Mouse (Mus musculus) forebrain, embryonic 14.5 days (tissue): Measurements from ENCODE around the gene Bbc3. TPM values are rescaled to one million over a fixed set of nuclear protein-coding genes. Genes with fewer than 3 reads are reported as not detected.

Experiments used
- ATAC-seq: fragments of 200-750 bp; cut with Nextera tagmentation; 2 replicates; pipeline ENCODE4 v1.8.0; 2017; ENCODE audit warnings: mild to moderate bottlenecking, moderate library complexity
- DNase-seq: peaks from one replicate; pipeline ENCODE4 v3.0.0-alpha.2; 2015; ENCODE audit warnings: low spot score
- H3K27ac ChIP-seq: fragments of 300-500 bp; sonication (generic); 2 replicates; pipeline ENCODE4 v1.5.1; 2014; ENCODE audit warnings: low read depth, mild to moderate bottlenecking, control low read depth, low read length, moderate library complexity
- H3K27me3 ChIP-seq: fragments of 300-500 bp; sonication (generic); replicated peaks from 2 replicates; pipeline ENCODE4 v1.6.1; 2014; ENCODE audit warnings: low read length, control low read depth, mixed read lengths; ENCODE audit not compliant: control insufficient read depth, insufficient read depth
- H3K36me3 ChIP-seq: fragments of 300-500 bp; sonication (generic); 2 replicates; pipeline ENCODE4 v1.6.1; 2014; ENCODE audit warnings: low read length, control low read depth; ENCODE audit not compliant: control insufficient read depth, insufficient read depth
- H3K4me1 ChIP-seq: fragments of 300-500 bp; sonication (generic); 2 replicates; pipeline ENCODE4 v1.6.1; 2014; ENCODE audit warnings: antibody characterized with exemption, low read length, control low read depth; ENCODE audit not compliant: control insufficient read depth, insufficient read depth
- H3K4me2 ChIP-seq: fragments of 300-500 bp; sonication (generic); 2 replicates; pipeline ENCODE4 v1.6.1; 2014; ENCODE audit warnings: mild to moderate bottlenecking, control low read depth, low read length
- H3K4me3 ChIP-seq: fragments of 300-500 bp; sonication (generic); 2 replicates; pipeline ENCODE4 v1.5.1; 2014; ENCODE audit warnings: low read depth, low read length, control low read depth
- H3K9ac ChIP-seq: fragments of 300-500 bp; sonication (generic); 2 replicates; pipeline ENCODE4 v1.6.1; 2014; ENCODE audit warnings: mild to moderate bottlenecking, low read length, control low read depth, moderate library complexity
- H3K9me3 ChIP-seq: fragments of 300-500 bp; sonication (generic); replicated peaks from 2 replicates; pipeline ENCODE4 v1.6.1; 2016; ENCODE audit warnings: low read length, control low read depth, mixed read lengths; ENCODE audit not compliant: control insufficient read depth
- WGBS: fragments of 180-500 bp; shearing (Covaris S2); extraction: QIAGEN DNeasy Blood & Tissue Kit; methylation state at CpG from one replicate; pipeline ENCODE4 v1.1.7; 2014; 5-methylcytosine and 5-hydroxymethylcytosine counted together
- polyA plus RNA-seq: library from polyadenylated mRNA; unstranded; fragments of >200 nt; fragmentation: Nextera tagmentation; extraction: Ambion mirVana; gene quantifications from 2 replicates; pipeline ENCODE4 v1.2.1, GENCODE M21; 2014

Gene Bbc3
- polyA plus RNA-seq, 1 experiment from 2014 or later = 11.0 TPM

- ATAC-seq (peak; percentile 87), DNase-seq (peak; percentile 97)
- H3K27ac ChIP-seq = peak within 1 kb of the TSS; percentile 90
- no peaks in the 10 kb centered on the region for H3K27me3 ChIP-seq
- peaks cover 32% of the 10 kb centered on the region for H3K36me3 ChIP-seq
- no peaks in the 10 kb centered on the region for H3K9me3 ChIP-seq
- H3K4me3 ChIP-seq = peak within 1 kb of the TSS; percentile 81
- H3K4me1 ChIP-seq = peaks cover 12% of the 10 kb centered on the region; the same call in 1 of the 2 replicates
- peak within 1 kb of the TSS; percentile 85 for H3K9ac ChIP-seq
- H3K4me2 ChIP-seq = peak within 1 kb of the TSS; percentile 94
- WGBS = under 1% methylated on average over 45 of the region's 49 CpGs
These were observed 35.0 kb upstream of the Bbc3 start, which contains the start of gene Inafm1 for GRCm38 (mm10) chr7:16273081-16273765. TSS of gene Inafm1 (minus strand) at chr7:16273617.

- WGBS = under 1% methylated on average over 18 of the region's 18 CpGs
- Histone ChIP-seq H3K36me3 (peaks cover 38% of the 10 kb centered on the region), H3K9ac (peak overlapping the region; percentile 85), H3K4me3 (peak overlapping the region; percentile 81), H3K9me3 (no peaks in the 10 kb centered on the region), H3K27me3 (no peaks in the 10 kb centered on the region), H3K4me1 (peaks cover 12% of the 10 kb centered on the region; the same call in 1 of the 2 replicates), H3K27ac (peak overlapping the region; percentile 90), H3K4me2 (peak overlapping the region; percentile 94)
- ATAC-seq (peak; percentile 71), DNase-seq (peak; percentile 78)
These were observed 34.4 kb upstream of the Bbc3 start for GRCm38 (mm10) chr7:16273766-16274140.

- 86% methylated on average over 10 of the region's 10 CpGs for WGBS
- no peaks in the 10 kb centered on the region for H3K27me3 ChIP-seq
- H3K9ac ChIP-seq = no peak overlapping the region
- no peak for DNase-seq
- H3K36me3 ChIP-seq = peaks cover 50% of the 10 kb centered on the region
- H3K4me3 ChIP-seq = no peak overlapping the region
- no peak overlapping the region for H3K4me2 ChIP-seq
- H3K9me3 ChIP-seq = no peaks in the 10 kb centered on the region
- no peak for ATAC-seq
- H3K4me1 ChIP-seq = peaks cover 12% of the 10 kb centered on the region; the same call in 1 of the 2 replicates
- H3K27ac ChIP-seq = no peak overlapping the region
These were observed 33.0 kb upstream of the Bbc3 start for GRCm38 (mm10) chr7:16274922-16275890.

GRCm38 (mm10) chr7:16280721-16281120, 27.5 kb upstream of the Bbc3 start:
- Histone ChIP-seq H3K4me3 (no peak overlapping the region), H3K36me3 (peaks cover 83% of the 10 kb centered on the region), H3K9me3 (no peaks in the 10 kb centered on the region), H3K27ac (no peak overlapping the region), H3K4me1 (peaks cover 3% of the 10 kb centered on the region; the same call in 1 of the 2 replicates), H3K27me3 (no peaks in the 10 kb centered on the region), H3K4me2 (no peak overlapping the region), H3K9ac (no peak overlapping the region)
- no peak for ATAC-seq
- WGBS = 92% methylated on average over 11 of the region's 11 CpGs
- no peak for DNase-seq

- no peak overlapping the region for H3K9ac ChIP-seq
These were observed 25.9 kb upstream of the Bbc3 start for GRCm38 (mm10) chr7:16282334-16282733.

GRCm38 (mm10) chr7:16284001-16284400, 24.2 kb upstream of the Bbc3 start:
- WGBS = 91% methylated on average over 8 of the region's 8 CpGs
- no peak for DNase-seq
- H3K9ac ChIP-seq = no peak overlapping the region
- no peak overlapping the region for H3K27ac ChIP-seq
- no peaks in the 10 kb centered on the region for H3K9me3 ChIP-seq
- no peak overlapping the region for H3K4me3 ChIP-seq
- peaks cover 4% of the 10 kb centered on the region; the same call in 1 of the 2 replicates for H3K4me1 ChIP-seq
- H3K27me3 ChIP-seq = no peaks in the 10 kb centered on the region
- H3K4me2 ChIP-seq = no peak overlapping the region
- ATAC-seq = no peak
- peaks cover 50% of the 10 kb centered on the region for H3K36me3 ChIP-seq

More at GRCm38 (mm10) chr7:16282334-16282733, 25.9 kb upstream of the Bbc3 start:
- no peak overlapping the region for H3K4me3 ChIP-seq
- H3K9me3 ChIP-seq = no peaks in the 10 kb centered on the region
- H3K4me2 ChIP-seq = no peak overlapping the region
- peaks cover 4% of the 10 kb centered on the region; the same call in 1 of the 2 replicates for H3K4me1 ChIP-seq
- H3K27ac ChIP-seq = no peak overlapping the region
- H3K36me3 ChIP-seq = peaks cover 66% of the 10 kb centered on the region
- H3K27me3 ChIP-seq = no peaks in the 10 kb centered on the region
- 93% methylated on average over 13 of the region's 13 CpGs for WGBS
- DNase-seq (no peak), ATAC-seq (no peak)

GRCm38 (mm10) chr7:16284904-16285303, 23.3 kb upstream of the Bbc3 start:
- H3K27ac ChIP-seq = no peak overlapping the region
- no peak overlapping the region for H3K4me3 ChIP-seq
- no peak overlapping the region for H3K9ac ChIP-seq
- 83% methylated on average over 9 of the region's 9 CpGs for WGBS
- DNase-seq = no peak
- H3K4me2 ChIP-seq = peak overlapping the region; percentile 49; the same call in 1 of the 2 replicates
- no peaks in the 10 kb centered on the region for H3K27me3 ChIP-seq
- peaks cover 4% of the 10 kb centered on the region; the same call in 1 of the 2 replicates for H3K4me1 ChIP-seq
- ATAC-seq = no peak
- H3K9me3 ChIP-seq = no peaks in the 10 kb centered on the region
- H3K36me3 ChIP-seq = peaks cover 43% of the 10 kb centered on the region

- no peaks in the 10 kb centered on the region for H3K9me3 ChIP-seq
- no peaks in the 10 kb centered on the region for H3K27me3 ChIP-seq
- H3K27ac ChIP-seq = peak overlapping the region; percentile 94; the same call in 1 of the 2 replicates
- ATAC-seq (peak; percentile 45), DNase-seq (peak; percentile 32)
- WGBS = 5% methylated on average over 14 of the region's 14 CpGs
- no peak overlapping the region for H3K9ac ChIP-seq
- H3K4me1 ChIP-seq = peaks cover 4% of the 10 kb centered on the region; the same call in 1 of the 2 replicates
- peak overlapping the region; percentile 68 for H3K4me3 ChIP-seq
- H3K36me3 ChIP-seq = peaks cover 36% of the 10 kb centered on the region
- peak overlapping the region; percentile 49 for H3K4me2 ChIP-seq
These were observed 22.7 kb upstream of the Bbc3 start for GRCm38 (mm10) chr7:16285450-16286025.
